Mouse (Mus musculus): ENCODE results near the gene Ptprf.

Ptprf gene

DNA sequence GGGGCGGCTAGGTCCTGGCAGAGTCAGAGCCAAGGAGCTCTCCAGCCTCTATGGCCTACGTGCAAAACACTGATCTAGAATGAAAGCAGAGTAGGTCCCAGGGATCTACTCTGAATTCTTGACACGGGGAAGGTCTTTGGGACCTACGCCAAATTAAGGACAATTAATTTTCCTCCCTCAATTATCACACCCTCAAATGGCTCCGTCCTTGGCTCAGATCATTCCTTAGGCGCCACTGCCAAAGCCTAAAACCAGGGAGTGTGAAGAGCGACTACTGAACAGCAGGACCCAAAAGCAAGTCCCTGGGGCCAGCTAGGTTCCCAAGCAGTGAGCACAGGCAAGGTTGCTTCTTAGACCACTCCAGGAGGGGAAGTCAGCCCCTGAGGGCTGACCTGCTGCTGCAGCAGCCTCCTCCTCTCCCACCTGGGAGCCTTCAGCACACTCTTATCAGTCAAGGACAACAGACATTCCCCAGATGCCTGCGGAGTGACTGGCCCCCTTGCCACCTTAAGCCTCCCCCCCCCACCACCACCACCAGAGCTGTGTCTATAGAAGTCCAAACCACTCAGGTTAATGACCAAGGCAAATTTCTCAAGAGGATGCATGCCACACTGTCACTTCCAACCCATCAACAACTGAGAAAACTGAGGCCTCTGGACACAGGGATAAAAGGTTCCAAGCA, 31.3 kb downstream of the Ptprf start:
- peak; percentile 64 for DNase-seq (ENCODE audit: low read depth, low spot score)

DNA sequence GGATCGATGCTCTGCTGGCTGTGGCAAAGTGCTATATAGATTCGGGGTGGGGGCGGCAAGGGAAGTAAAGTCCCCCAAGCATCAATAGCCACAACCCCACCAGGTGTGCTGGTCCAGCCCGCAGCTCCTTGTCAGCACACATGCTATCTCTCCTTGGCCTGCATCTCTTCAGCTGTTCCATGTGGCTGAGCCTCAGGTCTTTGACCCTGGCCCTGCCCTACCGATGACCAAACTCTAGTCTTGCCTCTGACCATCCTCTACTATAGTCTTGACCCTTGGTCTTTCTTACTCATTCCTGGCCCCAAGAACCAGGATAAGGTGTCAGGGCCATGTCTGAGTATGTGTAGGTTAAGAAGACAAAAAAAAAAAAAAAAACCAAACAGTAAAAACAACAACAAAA, 33.2 kb downstream of the Ptprf start:
- DNase-seq (ENCODE audit: low read depth, low spot score) = no peak

DNA sequence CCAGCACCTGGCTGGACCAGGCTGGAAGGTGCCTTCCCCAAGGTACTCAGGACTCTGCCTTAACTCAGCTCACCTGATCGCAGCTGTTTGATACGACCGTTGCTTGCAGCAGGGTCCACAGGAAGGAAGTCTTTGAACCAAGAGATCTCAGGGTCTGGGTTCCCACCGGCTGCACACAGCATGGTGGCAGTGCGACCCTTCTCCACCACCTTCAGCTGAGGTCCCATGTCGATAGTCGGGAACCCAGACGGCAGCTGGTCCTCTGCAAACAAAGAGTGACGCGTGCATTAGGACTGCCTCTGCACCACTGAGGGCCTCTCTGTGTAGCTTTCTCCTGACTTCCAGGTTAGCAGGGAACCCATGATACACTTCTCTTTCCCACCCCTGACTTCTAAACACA, 33.8 kb downstream of the Ptprf start:
- no peak for DNase-seq (ENCODE audit: low read depth, low spot score)

DNA sequence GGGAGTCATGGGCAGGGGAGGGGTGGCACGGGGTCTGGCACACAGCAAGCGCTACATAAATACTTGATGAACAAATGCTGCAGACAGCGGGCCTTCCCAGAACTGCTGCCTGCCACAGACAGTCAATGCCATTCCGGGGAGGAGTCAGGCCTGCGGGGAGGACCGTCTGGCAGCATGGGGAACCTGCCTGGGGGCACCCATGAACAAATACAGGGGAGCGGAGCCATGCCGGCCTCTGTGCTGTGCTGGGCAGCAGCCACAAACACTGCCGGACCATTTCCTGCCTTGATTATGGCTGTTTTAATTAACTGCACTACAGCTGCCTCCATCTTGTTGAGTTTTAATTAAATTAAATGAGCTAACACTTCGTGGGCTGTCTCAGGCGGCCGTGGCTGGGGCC, 35.0 kb downstream of the Ptprf start:
- no peak for DNase-seq (ENCODE audit: low read depth, low spot score)

DNA sequence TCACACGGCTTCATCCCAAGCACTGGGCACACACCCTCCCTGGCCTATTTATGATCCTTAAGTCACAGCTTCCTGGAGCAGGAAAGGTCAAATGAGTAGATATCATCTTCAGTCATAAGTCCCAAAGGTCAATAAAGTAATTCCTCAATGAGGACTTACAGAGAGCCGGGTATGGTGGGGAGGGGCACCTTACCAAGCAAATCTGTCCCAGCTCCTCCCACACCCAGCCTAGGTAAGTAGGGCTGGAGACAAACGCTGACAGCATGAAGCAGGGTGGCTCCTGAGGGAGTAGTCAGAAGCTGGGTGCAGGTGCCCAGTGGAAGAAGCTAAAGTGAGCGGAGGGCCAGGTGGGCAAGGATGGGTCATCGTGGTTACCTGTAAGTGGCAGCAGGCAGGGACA, 36.3 kb downstream of the Ptprf start:
- DNase-seq (ENCODE audit: low read depth, low spot score) = no peak

DNA sequence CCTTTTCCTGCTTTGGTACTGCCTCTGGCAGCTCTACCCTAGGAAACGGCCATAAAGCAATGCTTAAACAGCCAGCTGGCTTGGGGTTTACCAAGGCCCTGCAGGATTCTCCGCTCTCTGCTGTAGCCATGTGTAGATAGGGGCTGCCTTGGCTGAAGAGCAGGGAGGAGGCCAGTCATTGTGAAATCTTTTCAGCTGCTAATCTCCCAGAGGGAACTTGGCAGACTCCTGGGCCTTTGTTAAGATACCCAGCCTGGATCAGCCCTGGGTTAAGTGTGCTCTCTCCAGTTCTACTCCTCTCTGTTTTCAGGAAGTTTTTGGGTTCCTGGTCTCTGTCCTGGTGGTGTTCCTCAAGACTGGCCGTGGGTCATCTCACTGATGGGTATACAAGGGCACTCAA, 43.9 kb downstream of the Ptprf start:
- no peak for DNase-seq (ENCODE audit: low read depth, low spot score)

DNA sequence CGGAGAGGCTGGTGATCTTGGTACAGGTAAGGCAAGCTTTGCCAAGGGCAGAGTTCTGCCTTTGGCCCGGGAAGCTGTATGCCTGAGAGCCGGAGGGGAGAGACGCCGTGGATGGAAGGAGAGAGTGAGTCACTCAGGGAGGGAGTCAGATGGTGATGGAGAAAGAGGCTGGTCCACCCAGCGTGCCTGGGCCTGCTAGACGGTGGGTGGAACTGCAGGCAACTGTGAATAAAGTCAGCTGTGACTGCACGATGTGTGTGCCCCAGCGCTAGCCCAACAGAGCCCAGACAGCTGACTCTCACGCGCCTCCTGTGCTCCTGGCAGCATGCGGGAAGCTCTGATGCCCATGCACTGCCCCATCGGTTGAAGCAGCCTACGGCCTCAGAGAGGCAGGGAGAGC, 45.4 kb downstream of the Ptprf start:
- DNase-seq (ENCODE audit: low read depth, low spot score) = no peak

DNA sequence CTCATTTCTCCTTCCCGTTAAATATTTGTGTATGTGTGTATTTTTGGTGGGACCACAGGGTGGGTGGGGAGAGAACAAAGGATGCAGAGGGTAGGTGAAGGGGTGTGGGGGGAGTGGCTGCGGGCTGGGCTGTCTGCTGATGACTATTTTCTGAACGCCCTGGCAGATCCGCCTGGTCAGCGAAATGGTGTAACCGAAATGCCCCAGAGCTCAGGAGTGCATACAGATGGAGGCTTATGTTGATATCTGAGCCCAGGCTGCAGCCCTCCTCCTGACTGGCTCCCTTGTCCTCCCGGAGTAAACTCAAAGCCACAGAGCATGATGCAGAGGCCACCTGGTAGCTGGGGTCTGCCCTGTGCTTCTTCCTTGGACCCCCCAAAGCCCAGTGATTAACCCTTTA, 47.4 kb downstream of the Ptprf start:
- DNase-seq (ENCODE audit: low read depth, low spot score) = no peak

DNA sequence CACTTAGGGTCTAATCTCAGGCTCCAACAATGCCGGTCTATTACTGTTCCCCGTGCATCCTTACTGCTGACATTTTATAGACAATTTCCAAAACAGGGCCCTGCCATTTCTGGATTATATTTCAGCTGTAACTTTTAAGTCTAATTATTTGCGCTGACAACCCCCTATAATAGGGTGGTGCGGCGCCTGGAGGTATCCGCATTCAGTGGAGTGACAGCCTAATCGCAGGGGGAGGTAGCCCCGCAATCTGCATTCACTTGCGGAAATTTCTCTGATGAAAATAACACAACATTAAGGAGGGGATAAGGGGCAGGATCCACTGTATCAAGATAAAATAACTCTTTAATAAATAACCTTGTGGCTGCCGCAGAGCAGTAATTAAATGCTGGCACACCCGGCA, 47.9 kb downstream of the Ptprf start:
- no peak for DNase-seq (ENCODE audit: low read depth, low spot score)

DNA sequence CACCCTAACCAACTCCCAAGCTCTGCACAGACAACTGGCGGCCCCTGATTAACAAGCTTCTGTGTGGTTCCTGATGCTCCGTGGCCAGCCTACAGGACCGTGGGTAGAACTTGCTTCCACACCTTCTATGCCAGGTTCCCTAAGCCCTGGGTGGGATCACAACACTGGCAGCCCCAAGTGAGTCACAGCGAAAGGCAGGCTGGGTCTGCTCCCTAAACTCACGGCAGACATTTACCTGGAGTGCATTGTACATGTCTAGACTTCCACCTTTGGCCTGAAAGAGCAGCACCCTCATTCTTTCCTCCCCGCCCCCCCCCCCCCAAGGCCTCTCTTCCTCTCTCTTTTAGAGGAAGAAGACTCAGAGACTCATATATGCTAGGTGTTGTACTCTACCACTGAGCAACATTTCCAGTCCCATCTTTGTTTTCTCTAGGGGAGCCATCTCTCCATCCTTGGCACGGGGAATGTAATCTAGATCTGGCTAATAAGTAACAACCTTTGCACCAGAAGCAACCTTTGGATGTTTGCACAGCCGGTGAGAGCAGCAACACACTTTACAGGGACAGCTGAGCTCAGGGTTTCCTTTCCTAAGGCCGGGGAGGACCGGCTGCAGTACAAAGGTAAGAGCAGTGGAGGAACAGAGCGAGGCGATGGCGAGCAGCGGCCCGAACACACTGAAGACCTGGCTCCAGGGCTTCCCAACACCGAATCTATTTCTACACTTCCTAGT, 51.1 kb downstream of the Ptprf start:
- DNase-seq (ENCODE audit: low read depth, low spot score) = no peak

DNA sequence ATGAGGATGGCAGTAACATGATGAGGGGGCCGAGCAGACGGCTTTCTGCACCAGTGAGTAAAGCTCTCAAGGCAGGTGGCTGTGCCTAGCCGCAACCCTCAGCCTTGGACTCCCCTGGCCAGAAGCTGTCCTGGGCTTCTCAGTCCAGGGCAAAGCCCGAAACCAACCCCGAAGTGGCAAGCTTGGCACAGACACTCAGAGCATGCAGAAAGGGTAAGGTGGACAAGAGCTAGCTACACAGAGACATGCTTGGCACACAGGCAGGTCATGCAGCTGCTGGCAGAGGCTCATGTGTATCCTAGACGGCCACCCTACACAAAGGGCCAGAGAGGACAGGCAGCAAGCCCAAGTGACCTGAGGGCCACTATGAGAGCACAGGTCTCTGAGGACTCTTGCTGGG, 52.5 kb downstream of the Ptprf start:
- no peak for DNase-seq (ENCODE audit: low read depth, low spot score)

DNA sequence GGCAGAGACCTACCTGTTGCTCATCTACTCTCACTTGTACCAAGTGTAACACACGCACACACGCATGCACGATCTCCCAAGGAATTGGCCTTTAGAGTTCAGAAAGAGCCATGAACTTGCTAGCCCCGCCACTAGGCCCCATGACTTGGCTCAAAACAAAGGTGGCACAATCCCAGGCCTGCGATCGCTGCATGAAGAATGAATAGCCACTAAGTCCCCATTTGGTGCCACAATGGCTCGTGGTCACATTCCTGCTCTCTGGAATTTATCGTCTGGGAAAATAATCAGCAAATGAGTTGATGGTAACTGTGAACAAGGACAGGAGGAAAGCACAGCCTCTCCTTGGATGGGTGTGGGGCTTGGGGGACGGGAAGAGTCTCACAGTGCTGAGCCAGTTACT, 54.3 kb downstream of the Ptprf start:
- DNase-seq (ENCODE audit: low read depth, low spot score) = peak; percentile 40

DNA sequence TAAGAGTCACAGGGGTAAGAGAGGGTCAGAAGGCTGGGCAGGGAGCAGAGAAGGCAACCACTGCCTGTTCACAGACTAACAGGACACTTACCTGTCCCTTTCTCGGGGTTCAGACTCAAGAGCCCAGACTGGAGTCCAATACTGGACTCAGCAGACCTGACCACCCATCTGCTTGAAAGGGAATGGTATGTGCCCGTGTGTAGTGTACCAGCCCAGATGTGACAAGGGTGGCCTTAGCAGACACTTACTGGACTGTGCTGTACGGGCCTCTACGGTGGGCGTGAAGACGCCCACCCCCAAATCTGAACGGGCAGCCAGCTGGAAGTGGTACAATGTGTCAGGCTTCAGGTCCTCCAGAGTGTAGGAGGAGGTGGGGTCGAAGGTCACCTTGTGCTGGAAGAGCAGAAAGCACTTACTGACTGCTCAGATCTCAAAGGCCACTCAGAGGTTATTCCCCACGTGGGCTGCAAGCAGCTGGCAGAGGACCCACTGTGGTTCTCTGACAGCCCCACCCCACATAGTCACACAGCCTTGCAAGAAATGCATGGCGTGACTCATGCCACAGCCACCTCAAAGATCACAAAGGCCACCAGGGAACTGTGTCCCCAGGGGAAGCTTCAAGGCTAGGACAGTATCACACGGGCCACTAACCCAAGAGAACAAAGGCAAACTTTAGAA, 56.4 kb downstream of the Ptprf start:
- DNase-seq (ENCODE audit: low read depth, low spot score) = peak; percentile 43

DNA sequence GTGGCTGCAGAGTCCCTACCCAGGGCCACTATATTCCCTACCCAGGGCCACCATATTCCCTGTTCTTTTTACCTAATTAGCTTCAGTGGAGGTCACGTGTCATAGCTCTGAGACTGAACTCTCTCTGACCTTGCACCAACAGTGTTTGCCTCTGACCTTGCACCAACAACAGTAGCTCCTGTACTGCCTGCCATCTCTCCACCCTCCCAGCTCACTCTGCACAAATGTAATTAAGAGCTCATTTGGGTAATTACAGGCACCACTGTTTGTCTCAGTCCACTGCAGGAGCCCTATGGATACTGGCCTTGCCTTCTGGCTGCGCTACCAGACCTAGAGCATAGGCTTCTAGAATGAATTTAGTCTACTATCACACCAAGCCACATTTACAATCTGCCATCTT, 57.3 kb downstream of the Ptprf start:
- no peak for DNase-seq (ENCODE audit: low read depth, low spot score)

DNA sequence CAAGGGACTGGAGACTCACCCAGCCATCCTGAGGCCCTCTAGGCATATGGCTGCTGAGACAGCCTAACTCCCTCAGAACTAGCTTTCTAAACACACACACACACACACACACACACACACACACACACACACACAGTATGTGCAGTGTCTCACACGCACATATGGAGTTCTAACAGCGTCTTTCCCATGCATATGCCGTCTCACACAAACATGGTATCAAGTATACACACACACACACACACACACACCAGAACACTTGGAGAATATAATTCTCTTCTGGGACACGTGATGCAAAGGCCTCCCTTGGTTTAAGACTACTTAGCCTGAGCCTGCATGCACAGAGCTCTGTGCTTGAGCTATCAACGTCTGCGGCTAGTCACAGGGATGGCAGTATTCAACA, 59.3 kb downstream of the Ptprf start:
- DNase-seq (ENCODE audit: low read depth, low spot score) = no peak

DNA sequence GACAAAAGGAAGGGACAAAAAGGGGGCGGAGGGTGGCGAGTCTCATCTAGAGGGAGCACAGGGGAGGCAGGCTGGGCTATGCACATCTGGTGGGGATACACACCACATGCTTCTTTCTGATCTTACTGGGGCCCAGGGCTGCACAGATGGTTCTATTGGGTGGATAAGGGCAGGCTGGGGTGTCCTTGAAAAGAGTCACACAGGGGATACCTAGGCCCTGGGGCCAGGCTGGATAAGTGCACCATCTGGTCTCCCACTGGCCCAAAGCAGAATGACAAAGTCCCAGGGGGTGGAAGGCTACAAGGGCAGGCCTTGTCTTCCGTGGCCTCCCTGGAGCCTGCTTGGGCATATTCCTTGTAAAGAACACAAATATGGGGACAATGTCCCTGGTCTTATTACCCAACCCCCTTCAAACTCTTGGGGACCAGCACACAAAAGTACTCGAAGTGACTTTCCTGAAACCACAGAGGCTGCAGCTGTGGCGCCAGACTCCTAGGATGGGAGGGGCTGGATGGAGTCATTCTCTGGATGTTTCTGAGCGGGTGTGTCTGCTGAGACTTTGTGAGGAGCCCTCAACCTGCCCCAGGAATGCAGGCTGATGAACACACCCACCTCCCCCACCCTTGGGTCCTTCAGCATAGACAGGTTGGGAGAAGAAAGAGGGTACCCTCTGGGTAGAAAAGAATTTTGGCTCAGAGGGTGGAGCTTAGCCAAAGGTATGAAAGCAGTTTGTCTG, 62.0 kb downstream of the Ptprf start:
- peak; percentile 95 for DNase-seq (ENCODE audit: low read depth, low spot score)

DNA sequence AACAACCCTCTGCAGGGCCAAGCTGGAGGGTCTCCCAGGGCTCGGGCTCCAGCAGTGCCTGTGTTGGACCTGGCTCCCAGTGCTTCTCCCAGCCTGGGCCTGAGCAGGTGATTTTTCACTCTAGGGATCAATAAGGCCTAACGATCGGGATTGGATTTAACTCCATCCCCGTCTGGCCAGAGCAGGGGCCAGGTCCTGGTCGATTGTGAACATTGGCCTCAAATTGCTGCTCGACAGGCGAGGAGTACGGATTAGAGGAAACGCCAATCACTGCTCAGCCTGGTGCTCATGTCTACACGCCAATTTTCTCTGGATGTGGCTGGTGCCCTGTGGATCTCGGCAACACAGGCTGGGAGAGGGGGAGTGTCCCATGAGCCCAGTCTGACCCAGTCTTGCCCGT, 63.8 kb downstream of the Ptprf start:
- no peak for DNase-seq (ENCODE audit: low read depth, low spot score)

DNA sequence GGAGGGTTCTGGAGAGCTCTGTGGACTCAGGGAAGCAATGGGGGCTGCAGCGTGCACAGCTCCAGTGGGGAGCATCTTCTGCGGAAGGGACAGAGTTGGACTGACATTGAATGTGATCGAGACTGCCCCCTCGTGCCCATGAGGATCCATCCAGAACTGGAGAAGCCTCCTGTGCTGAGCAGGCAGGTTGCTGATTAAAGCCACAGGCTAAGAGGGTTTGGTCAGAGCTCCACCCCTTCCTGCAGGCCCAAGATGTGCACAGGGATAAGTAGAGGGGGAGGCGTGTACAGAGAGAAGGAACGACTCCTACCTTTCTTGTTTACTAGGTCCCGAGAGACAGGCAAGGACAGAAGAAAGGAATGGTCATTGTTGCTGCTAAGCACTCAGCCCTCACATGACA, 69.9 kb downstream of the Ptprf start:
- DNase-seq (ENCODE audit: low read depth, low spot score) = peak; percentile 84

DNA sequence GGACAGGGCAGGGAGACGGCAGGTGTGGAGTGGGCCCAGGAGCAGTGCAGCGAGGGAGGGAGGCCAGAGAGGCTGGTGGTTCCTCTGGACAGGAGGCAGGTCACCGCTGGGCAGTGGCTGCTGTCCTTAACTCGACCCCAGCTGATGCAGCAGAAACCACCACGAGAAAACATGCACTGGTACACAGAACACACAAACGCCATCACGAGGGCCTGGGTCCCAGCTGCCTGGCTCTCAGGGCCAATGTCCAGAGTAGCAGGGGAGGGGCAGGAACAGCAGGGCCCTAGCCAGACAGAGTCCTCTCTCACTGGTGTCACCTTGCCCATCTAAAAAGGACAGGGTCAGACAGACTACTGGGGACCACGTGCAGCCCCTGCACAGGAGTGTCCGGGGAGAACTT, 70.4 kb downstream of the Ptprf start:
- no peak for DNase-seq (ENCODE audit: low read depth, low spot score)

DNA sequence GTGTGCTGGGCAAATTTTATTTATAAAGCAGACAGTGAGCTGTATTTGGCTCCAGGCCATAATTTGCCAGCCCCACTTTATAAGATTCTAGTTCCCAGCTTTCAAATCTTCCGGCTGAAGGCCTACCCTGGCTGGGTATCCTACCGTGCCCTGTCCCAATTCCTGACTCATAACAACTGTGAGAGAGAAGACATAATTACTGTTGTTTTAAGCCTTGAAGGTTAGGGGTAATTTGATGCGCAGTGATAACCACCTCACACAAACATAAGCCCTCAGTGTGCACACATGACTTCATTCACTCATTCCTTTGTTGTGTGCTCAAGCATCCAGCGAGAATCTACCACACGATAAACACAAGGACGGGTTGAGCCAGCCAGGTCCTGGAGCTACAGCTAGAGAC, 71.7 kb downstream of the Ptprf start:
- DNase-seq (ENCODE audit: low read depth, low spot score) = no peak

DNA sequence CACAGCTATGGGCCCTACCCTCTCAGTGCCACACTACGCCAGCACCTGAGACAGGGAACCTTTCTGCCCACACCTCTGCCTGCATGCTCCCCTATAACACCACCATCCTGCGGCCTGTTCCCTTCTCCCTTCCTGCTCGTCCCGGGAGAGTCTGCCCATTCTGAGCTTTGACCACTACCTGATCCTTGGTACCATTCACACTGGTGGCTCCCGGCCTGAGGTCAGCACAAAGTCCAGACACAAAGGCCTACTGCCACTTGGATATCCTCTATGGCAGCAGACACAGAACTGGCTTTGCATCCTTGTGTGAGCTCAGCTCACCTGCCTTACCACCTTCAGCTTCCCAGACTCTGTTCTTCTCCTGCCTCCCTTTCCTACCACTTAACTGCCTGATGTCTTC, 72.7 kb downstream of the Ptprf start:
- no peak for DNase-seq (ENCODE audit: low read depth, low spot score)

All from R1 (cell line).